Comparison of ENCODE assay signal across 8 mouse cellular contexts in the genomic region with DNA sequence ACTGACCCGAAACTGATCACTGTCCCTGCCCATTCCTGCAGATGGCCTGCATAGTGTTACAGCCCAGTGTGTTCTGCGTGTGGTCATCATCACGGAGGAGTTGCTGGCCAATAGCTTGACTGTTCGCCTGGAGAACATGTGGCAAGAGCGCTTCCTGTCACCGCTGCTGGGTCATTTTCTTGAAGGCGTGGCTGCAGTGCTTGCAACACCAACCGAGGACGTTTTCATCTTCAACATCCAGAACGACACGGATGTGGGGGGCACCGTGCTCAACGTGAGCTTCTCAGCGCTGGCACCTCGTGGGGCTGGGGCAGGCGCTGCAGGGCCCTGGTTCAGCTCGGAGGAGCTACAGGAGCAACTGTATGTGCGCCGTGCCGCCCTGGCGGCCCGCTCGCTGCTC. TPM values are rescaled to one million over a fixed set of nuclear protein-coding genes. Genes with fewer than 3 reads are reported as not detected.
A peak's percentile ranks its signal among the peaks of the same experiment; 100 is the strongest.
DNase-seq lines count a peak whose midpoint lies in the region; ATAC-seq and TF ChIP-seq lines count a peak whose summit lies in the region.

No protein-coding gene starts in this region.

- no peak for ATAC-seq in heart, embryonic 11.5 days (replicated peaks; ENCODE audit: insufficient number of reproducible peaks, low FRiP score, low TSS enrichment)
- ATAC-seq in intestine, embryonic 15.5 days, result no peak
- ATAC-seq in midbrain, embryonic 13.5 days, result peak; percentile 1; the same call in 1 of the 2 replicates

- no peaks in the 10 kb centered on the region for H3K9me3 ChIP-seq in heart, embryonic 11.5 days (replicated peaks; ENCODE audit: control insufficient read depth, low read length)
- no peaks in the 10 kb centered on the region for H3K9me3 ChIP-seq in intestine, embryonic 15.5 days
- no peaks in the 10 kb centered on the region for H3K9me3 ChIP-seq in midbrain, embryonic 13.5 days

- H3K4me2 ChIP-seq in heart, embryonic 11.5 days, result peak overlapping the region; percentile 99
- H3K4me2 ChIP-seq in intestine, embryonic 15.5 days (replicated peaks), result peak overlapping the region; percentile 94
- H3K4me2 ChIP-seq in midbrain, embryonic 13.5 days (replicated peaks), result peak overlapping the region; percentile 59

- peak overlapping the region; percentile 58 for H3K4me3 ChIP-seq in heart, embryonic 11.5 days (ENCODE audit: low read depth, low read length)
- peak overlapping the region; percentile 65 for H3K4me3 ChIP-seq in bone marrow macrophage, adult 2 months (ENCODE audit: insufficient read depth, low read length)
- peak overlapping the region; percentile 51 for H3K4me3 ChIP-seq in intestine, embryonic 15.5 days (replicated peaks)
- H3K4me3 ChIP-seq in midbrain, embryonic 13.5 days (replicated peaks), result peak overlapping the region; percentile 40

- H3K27me3 ChIP-seq in heart, embryonic 11.5 days (ENCODE audit: control insufficient read depth, insufficient read depth, low read length), result peaks cover 72% of the 10 kb centered on the region
- H3K27me3 ChIP-seq in intestine, embryonic 15.5 days (replicated peaks), result peaks cover 60% of the 10 kb centered on the region
- H3K27me3 ChIP-seq in midbrain, embryonic 13.5 days, result peaks cover 61% of the 10 kb centered on the region

- no peaks in the 10 kb centered on the region for H3K36me3 ChIP-seq in heart, embryonic 11.5 days (ENCODE audit: control insufficient read depth, insufficient read depth, low read length)
- H3K36me3 ChIP-seq in intestine, embryonic 15.5 days, result no peaks in the 10 kb centered on the region
- H3K36me3 ChIP-seq in midbrain, embryonic 13.5 days, result peaks cover 93% of the 10 kb centered on the region

- no peak for TF ChIP-seq POLR2A in bone marrow macrophage, adult 2 months (IDR thresholded peaks at IDR 0.05; ENCODE audit: borderline replicate concordance, low read depth, low read length)

- no peak overlapping the region for H3K27ac ChIP-seq in heart, embryonic 11.5 days (ENCODE audit: low read depth, low read length)
- no peak overlapping the region for H3K27ac ChIP-seq in bone marrow macrophage, adult 2 months (ENCODE audit: insufficient read depth, low read depth, low read length)
- H3K27ac ChIP-seq in intestine, embryonic 15.5 days, result no peak overlapping the region
- no peak overlapping the region for H3K27ac ChIP-seq in midbrain, embryonic 13.5 days

- H3K4me1 ChIP-seq in heart, embryonic 11.5 days (ENCODE audit: control insufficient read depth, insufficient read depth, low read length), result peaks cover 19% of the 10 kb centered on the region
- H3K4me1 ChIP-seq in bone marrow macrophage, adult 2 months (ENCODE audit: control insufficient read depth, insufficient read depth, low read length), result peaks cover 14% of the 10 kb centered on the region
- H3K4me1 ChIP-seq in intestine, embryonic 15.5 days (replicated peaks), result peaks cover 22% of the 10 kb centered on the region
- H3K4me1 ChIP-seq in midbrain, embryonic 13.5 days (replicated peaks), result peaks cover 60% of the 10 kb centered on the region

- no peak for TF ChIP-seq CTCF in bone marrow macrophage, adult 2 months (IDR thresholded peaks at IDR 0.05; ENCODE audit: low read depth, low read length)

- WGBS in heart, embryonic 11.5 days (ENCODE audit: insufficient replicate concordance), result 6% methylated on average over 23 of the region's 23 CpGs
- WGBS in intestine, embryonic 15.5 days, result 4% methylated on average over 23 of the region's 23 CpGs
- 8% methylated on average over 23 of the region's 23 CpGs for WGBS in midbrain, embryonic 13.5 days

- no peak for DNase-seq in heart, adult 18-20 months
- DNase-seq in urinary bladder, adult 18-20 months (ENCODE audit: low spot score in 2 of 2), result no peak
- no peak for DNase-seq in gastrocnemius, postnatal 25 days
- DNase-seq in kidney, postnatal 36 days, result no peak

- H3K9ac ChIP-seq in heart, embryonic 11.5 days (ENCODE audit: low read depth, low read length), result no peak overlapping the region
- H3K9ac ChIP-seq in intestine, embryonic 15.5 days, result 0 out of 2 replicates have a peak overlapping the region, but pooled peaks have one; percentile 14
- peak overlapping the region; percentile 54 for H3K9ac ChIP-seq in midbrain, embryonic 13.5 days (replicated peaks)

RNA-seq across cellular contexts. Expression of a gene that starts 5.5 kb away (rescaled TPM):
- 0.04 and 0.10 TPM in 2 replicates for polyA plus RNA-seq in heart, embryonic 11.5 days (2014; fragmentation: Nextera tagmentation; extraction: Ambion mirVana)
- under 1 TPM in 1 of 2 experiments, not detected in 1; 0.03 TPM for total RNA-seq in heart, adult 18-20 months (2021)
- 2.1 and 2.2 TPM in 2 replicates for polyA plus RNA-seq in bone marrow macrophage, adult 2 months (2012; ENCODE audit: insufficient read depth, insufficient read length, missing spikeins)
- 0.64 and 1.3 TPM in 2 replicates for polyA plus RNA-seq in intestine, embryonic 15.5 days (2015; fragmentation: Nextera tagmentation; extraction: Ambion mirVana)
- 17.7 and 18.0 TPM in 2 replicates for polyA plus RNA-seq in midbrain, embryonic 13.5 days (2015; fragmentation: Nextera tagmentation; extraction: Ambion mirVana)
- total RNA-seq in gastrocnemius, postnatal 25 days (2021), result under 1 TPM in 1 of 2 experiments, not detected in 1; 0.03 TPM

RNA-seq across cellular contexts. Expression of a gene that starts 21.4 kb away (rescaled TPM):
- polyA plus RNA-seq in heart, embryonic 11.5 days (2014; fragmentation: Nextera tagmentation; extraction: Ambion mirVana), result 6.3 and 7.0 TPM in 2 replicates
- total RNA-seq in heart, adult 18-20 months (2021), result 10 to 100 TPM; 19.6 to 19.8 TPM
- polyA plus RNA-seq in bone marrow macrophage, adult 2 months (2012; ENCODE audit: insufficient read depth, insufficient read length, missing spikeins), result 19.0 and 20.8 TPM in 2 replicates
- 36.1 and 43.3 TPM in 2 replicates for polyA plus RNA-seq in intestine, embryonic 15.5 days (2015; fragmentation: Nextera tagmentation; extraction: Ambion mirVana)
- polyA plus RNA-seq in midbrain, embryonic 13.5 days (2015; fragmentation: Nextera tagmentation; extraction: Ambion mirVana), result 11.3 and 12.5 TPM in 2 replicates
- total RNA-seq in gastrocnemius, postnatal 25 days (2021), result 10 to 100 TPM; 12.0 to 16.7 TPM

RNA-seq across cellular contexts. Expression of a gene that starts 23.5 kb away (rescaled TPM):
- 7.3 and 9.5 TPM in 2 replicates for polyA plus RNA-seq in heart, embryonic 11.5 days (2014; fragmentation: Nextera tagmentation; extraction: Ambion mirVana)
- total RNA-seq in heart, adult 18-20 months (2021), result 1 to 10 TPM; 8.6 to 9.6 TPM
- polyA plus RNA-seq in bone marrow macrophage, adult 2 months (2012; ENCODE audit: insufficient read depth, insufficient read length, missing spikeins), result 25.6 and 29.0 TPM in 2 replicates
- polyA plus RNA-seq in intestine, embryonic 15.5 days (2015; fragmentation: Nextera tagmentation; extraction: Ambion mirVana), result 10.4 and 12.0 TPM in 2 replicates
- 20.9 and 29.5 TPM in 2 replicates for polyA plus RNA-seq in midbrain, embryonic 13.5 days (2015; fragmentation: Nextera tagmentation; extraction: Ambion mirVana)
- 1 to 10 TPM; 3.8 TPM for total RNA-seq in gastrocnemius, postnatal 25 days (2021)

RNA-seq across cellular contexts. Expression of a gene that starts 48.0 kb away (rescaled TPM):
- polyA plus RNA-seq in heart, embryonic 11.5 days (2014; fragmentation: Nextera tagmentation; extraction: Ambion mirVana), result 44.3 and 48.7 TPM in 2 replicates
- total RNA-seq in heart, adult 18-20 months (2021), result 10 to 100 TPM; 16.7 to 24.8 TPM
- polyA plus RNA-seq in bone marrow macrophage, adult 2 months (2012; ENCODE audit: insufficient read depth, insufficient read length, missing spikeins), result 37.3 and 40.7 TPM in 2 replicates
- polyA plus RNA-seq in intestine, embryonic 15.5 days (2015; fragmentation: Nextera tagmentation; extraction: Ambion mirVana), result 62.6 and 65.0 TPM in 2 replicates
- 217 and 238 TPM in 2 replicates for polyA plus RNA-seq in midbrain, embryonic 13.5 days (2015; fragmentation: Nextera tagmentation; extraction: Ambion mirVana)
- 10 to 100 TPM; 14.6 to 17.8 TPM for total RNA-seq in gastrocnemius, postnatal 25 days (2021)
